Mouse (Mus musculus): Measurements from ENCODE around the gene Gpsm1. TPM values are rescaled to one million over a fixed set of nuclear protein-coding genes. Genes with fewer than 3 reads are reported as not detected.

The Gpsm1 gene
- polyA plus RNA-seq, 1 experiment from 2014 or later, result 36.5 TPM

DNA sequence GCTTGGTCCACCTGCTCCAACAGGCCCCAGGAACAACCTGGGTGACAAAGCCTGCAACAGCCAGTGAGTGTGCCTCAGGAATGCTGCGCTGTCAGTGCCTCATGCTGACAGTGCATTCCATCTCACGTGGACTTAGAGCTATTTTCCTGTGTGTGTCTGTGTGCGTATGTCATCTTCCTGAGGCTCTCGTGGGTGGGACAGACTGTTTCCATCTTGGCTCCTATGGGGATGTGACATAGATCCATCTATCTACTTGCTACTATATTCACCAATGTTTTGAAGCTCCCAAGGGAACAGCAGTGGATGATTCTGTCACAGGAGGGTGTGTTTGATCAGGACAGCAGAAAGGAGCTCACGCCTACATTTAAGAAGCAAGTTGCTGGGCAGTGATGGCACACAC lies 3.4 kb upstream of the Gpsm1 start:
- H3K9me3 ChIP-seq (ENCODE audit: control insufficient read depth, low read length), result no peaks in the 10 kb centered on the region
- H3K4me2 ChIP-seq (ENCODE audit: low read length), result no peak overlapping the region
- H3K9ac ChIP-seq (ENCODE audit: low read length), result no peak overlapping the region
- ATAC-seq (ENCODE audit: insufficient number of reproducible peaks, insufficient read depth, low FRiP score, low read depth), result no peak
- no peaks in the 10 kb centered on the region for H3K36me3 ChIP-seq (ENCODE audit: control insufficient read depth, insufficient read depth, low read length)
- no peak overlapping the region for H3K4me3 ChIP-seq (ENCODE audit: control insufficient read depth in 1 of 2, insufficient read depth in 1 of 2, low read depth in 1 of 2, low read length in 2 of 2)
- H3K27ac ChIP-seq (replicated peaks in 1 of 2; ENCODE audit: control insufficient read depth in 1 of 2, insufficient read depth in 1 of 2, low read depth in 2 of 2, low read length in 2 of 2), result no peak overlapping the region
- no peaks in the 10 kb centered on the region for H3K27me3 ChIP-seq (ENCODE audit: control insufficient read depth, insufficient read depth, low read length)
- WGBS, result 48% methylated on average over 5 of the region's 5 CpGs
- H3K4me1 ChIP-seq (ENCODE audit: control insufficient read depth in 2 of 2, insufficient read depth in 2 of 2, low read length in 2 of 2), result peaks cover 34% of the 10 kb centered on the region in 2 experiments

DNA sequence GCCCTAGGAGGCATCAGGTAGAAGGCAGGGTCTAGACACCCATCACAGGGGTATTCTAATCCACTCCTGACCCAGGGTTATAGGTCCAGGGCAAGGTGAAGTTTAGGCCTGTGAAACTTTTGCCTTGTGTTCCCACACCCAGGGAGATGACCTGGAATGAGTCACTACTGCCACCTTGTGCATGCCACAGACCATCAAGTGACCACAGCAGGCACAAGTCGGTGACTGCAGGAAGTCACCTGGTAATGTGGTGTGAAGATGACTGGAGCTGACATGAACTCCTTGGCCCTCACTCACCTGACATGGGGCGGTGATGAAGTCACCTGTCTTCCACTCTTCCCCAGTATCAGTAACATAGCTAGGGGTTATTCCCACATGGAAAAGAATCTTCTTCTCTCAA lies 2.5 kb upstream of the Gpsm1 start:
- WGBS, result 41% methylated on average over 2 of the region's 2 CpGs
- Histone ChIP-seq H3K4me3 (ENCODE audit: control insufficient read depth in 1 of 2, insufficient read depth in 1 of 2, low read depth in 1 of 2, low read length in 2 of 2) (no peak overlapping the region), H3K9ac (ENCODE audit: low read length) (no peak overlapping the region), H3K27me3 (ENCODE audit: control insufficient read depth, insufficient read depth, low read length) (no peaks in the 10 kb centered on the region), H3K4me1 (ENCODE audit: control insufficient read depth in 2 of 2, insufficient read depth in 2 of 2, low read length in 2 of 2) (peaks cover 42 to 43% of the 10 kb centered on the region in 2 experiments), H3K9me3 (ENCODE audit: control insufficient read depth, low read length) (no peaks in the 10 kb centered on the region), H3K27ac (replicated peaks in 1 of 2; ENCODE audit: control insufficient read depth in 1 of 2, insufficient read depth in 1 of 2, low read depth in 2 of 2, low read length in 2 of 2) (no peak overlapping the region), H3K4me2 (ENCODE audit: low read length) (no peak overlapping the region), H3K36me3 (ENCODE audit: control insufficient read depth, insufficient read depth, low read length) (no peaks in the 10 kb centered on the region)
- no peak for ATAC-seq (ENCODE audit: insufficient number of reproducible peaks, insufficient read depth, low FRiP score, low read depth)

DNA sequence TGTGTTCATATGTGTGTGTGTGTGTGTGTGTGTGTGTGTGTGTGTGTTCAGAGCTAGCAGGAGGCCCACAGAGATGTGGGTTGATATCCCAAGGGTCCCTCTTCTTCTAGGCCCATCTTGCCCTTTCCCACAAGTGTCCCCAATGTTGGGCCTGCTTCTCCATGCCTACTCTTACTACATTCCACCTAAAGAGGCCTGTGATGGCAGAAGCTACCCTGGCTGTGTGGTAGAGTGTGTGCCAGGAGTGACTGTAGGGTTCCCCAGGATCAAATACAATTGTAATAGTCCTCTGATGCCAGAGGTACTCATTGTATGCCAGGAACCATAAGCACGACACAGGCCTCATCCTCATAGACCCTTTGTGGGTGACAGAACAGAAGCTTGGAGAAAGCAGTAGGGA lies 1.9 kb upstream of the Gpsm1 start:
- Histone ChIP-seq H3K4me3 (ENCODE audit: control insufficient read depth in 1 of 2, insufficient read depth in 1 of 2, low read depth in 1 of 2, low read length in 2 of 2) (no peak overlapping the region), H3K36me3 (ENCODE audit: control insufficient read depth, insufficient read depth, low read length) (no peaks in the 10 kb centered on the region), H3K9ac (ENCODE audit: low read length) (no peak overlapping the region), H3K27me3 (ENCODE audit: control insufficient read depth, insufficient read depth, low read length) (no peaks in the 10 kb centered on the region), H3K4me2 (ENCODE audit: low read length) (no peak overlapping the region), H3K9me3 (ENCODE audit: control insufficient read depth, low read length) (no peaks in the 10 kb centered on the region), H3K27ac (replicated peaks in 1 of 2; ENCODE audit: control insufficient read depth in 1 of 2, insufficient read depth in 1 of 2, low read depth in 2 of 2, low read length in 2 of 2) (no peak overlapping the region), H3K4me1 (ENCODE audit: control insufficient read depth in 2 of 2, insufficient read depth in 2 of 2, low read length in 2 of 2) (peaks cover 44 to 49% of the 10 kb centered on the region in 2 experiments)
- ATAC-seq (ENCODE audit: insufficient number of reproducible peaks, insufficient read depth, low FRiP score, low read depth), result no peak
- 87% methylated on average over 1 of the region's 1 CpGs for WGBS

DNA sequence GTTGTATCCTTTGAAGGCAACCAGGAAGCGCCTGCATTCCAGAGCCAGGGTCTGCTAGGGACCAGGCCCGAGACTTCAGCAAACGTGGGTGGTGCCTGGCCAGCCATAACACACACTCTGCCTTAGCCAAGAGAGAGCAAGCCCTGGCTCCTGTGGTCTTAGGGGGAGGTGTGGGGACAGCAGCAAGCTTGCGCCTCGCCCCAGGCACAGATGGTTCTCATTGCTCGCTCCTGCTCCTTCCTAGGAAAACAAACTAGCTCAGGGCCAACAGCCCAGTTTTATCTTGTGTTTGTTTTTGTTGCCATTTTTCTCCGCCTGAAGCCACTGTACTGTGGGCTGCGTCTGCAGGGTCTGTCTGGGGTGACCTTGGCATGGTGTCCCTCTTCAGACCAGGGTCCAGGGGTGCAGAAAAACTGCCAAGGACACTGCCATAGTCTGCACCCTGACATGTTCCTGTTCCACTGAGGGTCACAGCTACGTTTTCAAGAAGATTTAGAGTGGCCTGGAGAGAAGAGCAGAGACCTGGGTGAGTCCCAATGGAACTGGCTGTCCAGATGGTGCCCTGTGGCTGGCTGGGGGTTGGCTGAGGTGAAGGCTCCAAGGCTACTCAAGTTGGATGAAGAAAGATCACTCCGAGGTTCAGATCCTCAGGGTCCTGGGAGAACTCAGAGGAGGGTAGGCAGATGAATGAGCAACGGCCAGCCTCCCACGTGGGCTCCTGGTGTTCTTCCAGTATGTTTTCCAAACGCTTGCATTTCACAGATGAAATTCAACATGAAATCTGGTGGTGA lies 839 bp upstream of the Gpsm1 start:
- ATAC-seq (ENCODE audit: insufficient number of reproducible peaks, insufficient read depth, low FRiP score, low read depth), result no peak
- H3K27ac ChIP-seq (replicated peaks in 1 of 2; ENCODE audit: control insufficient read depth in 1 of 2, insufficient read depth in 1 of 2, low read depth in 2 of 2, low read length in 2 of 2), result peak overlapping the region; percentile 89
- peaks cover 41 to 53% of the 10 kb centered on the region in 2 experiments for H3K4me1 ChIP-seq (ENCODE audit: control insufficient read depth in 2 of 2, insufficient read depth in 2 of 2, low read length in 2 of 2)
- H3K9me3 ChIP-seq (ENCODE audit: control insufficient read depth, low read length), result no peaks in the 10 kb centered on the region
- WGBS, result 45% methylated on average over 13 of the region's 13 CpGs
- H3K36me3 ChIP-seq (ENCODE audit: control insufficient read depth, insufficient read depth, low read length), result no peaks in the 10 kb centered on the region
- peak overlapping the region; percentile 88 for H3K9ac ChIP-seq (ENCODE audit: low read length)
- H3K4me2 ChIP-seq (ENCODE audit: low read length), result peak overlapping the region; percentile 93
- H3K4me3 ChIP-seq (ENCODE audit: control insufficient read depth in 1 of 2, insufficient read depth in 1 of 2, low read depth in 1 of 2, low read length in 2 of 2), result no peak overlapping the region
- H3K27me3 ChIP-seq (ENCODE audit: control insufficient read depth, insufficient read depth, low read length), result no peaks in the 10 kb centered on the region

DNA sequence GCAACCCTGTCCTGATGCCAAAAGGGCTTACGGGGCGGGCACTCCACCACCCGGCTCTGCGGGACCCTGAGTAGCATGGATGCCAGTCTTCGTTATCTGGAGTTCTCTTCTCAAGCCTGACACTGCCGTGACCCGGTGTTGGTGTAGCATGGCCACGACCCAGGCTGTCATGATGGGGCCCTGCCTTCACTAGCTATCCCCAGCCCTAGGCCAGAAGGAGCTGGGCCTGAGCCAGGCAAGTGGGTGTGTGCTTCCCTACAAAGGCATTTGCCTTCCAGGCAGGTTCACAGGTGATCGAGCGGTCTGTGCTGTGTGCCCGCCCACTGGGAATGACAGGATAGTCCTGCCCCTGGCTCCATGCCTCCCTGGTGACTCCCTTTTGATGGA lies 603 bp downstream of the Gpsm1 start:
- Histone ChIP-seq H3K27ac (replicated peaks in 1 of 2; ENCODE audit: control insufficient read depth in 1 of 2, insufficient read depth in 1 of 2, low read depth in 2 of 2, low read length in 2 of 2) (peak overlapping the region; percentile 89), H3K27me3 (ENCODE audit: control insufficient read depth, insufficient read depth, low read length) (no peaks in the 10 kb centered on the region), H3K4me2 (ENCODE audit: low read length) (peak overlapping the region; percentile 93), H3K4me1 (ENCODE audit: control insufficient read depth in 2 of 2, insufficient read depth in 2 of 2, low read length in 2 of 2) (peaks cover 39 to 50% of the 10 kb centered on the region in 2 experiments), H3K4me3 (ENCODE audit: control insufficient read depth in 1 of 2, insufficient read depth in 1 of 2, low read depth in 1 of 2, low read length in 2 of 2) (peak overlapping the region; percentile 71 to 87), H3K9me3 (ENCODE audit: control insufficient read depth, low read length) (no peaks in the 10 kb centered on the region), H3K36me3 (ENCODE audit: control insufficient read depth, insufficient read depth, low read length) (no peaks in the 10 kb centered on the region; the same call in 1 of the 2 replicates), H3K9ac (ENCODE audit: low read length) (peak overlapping the region; percentile 88)
- ATAC-seq (ENCODE audit: insufficient number of reproducible peaks, insufficient read depth, low FRiP score, low read depth), result peak; percentile 17
- WGBS, result under 1% methylated on average over 11 of the region's 11 CpGs

DNA sequence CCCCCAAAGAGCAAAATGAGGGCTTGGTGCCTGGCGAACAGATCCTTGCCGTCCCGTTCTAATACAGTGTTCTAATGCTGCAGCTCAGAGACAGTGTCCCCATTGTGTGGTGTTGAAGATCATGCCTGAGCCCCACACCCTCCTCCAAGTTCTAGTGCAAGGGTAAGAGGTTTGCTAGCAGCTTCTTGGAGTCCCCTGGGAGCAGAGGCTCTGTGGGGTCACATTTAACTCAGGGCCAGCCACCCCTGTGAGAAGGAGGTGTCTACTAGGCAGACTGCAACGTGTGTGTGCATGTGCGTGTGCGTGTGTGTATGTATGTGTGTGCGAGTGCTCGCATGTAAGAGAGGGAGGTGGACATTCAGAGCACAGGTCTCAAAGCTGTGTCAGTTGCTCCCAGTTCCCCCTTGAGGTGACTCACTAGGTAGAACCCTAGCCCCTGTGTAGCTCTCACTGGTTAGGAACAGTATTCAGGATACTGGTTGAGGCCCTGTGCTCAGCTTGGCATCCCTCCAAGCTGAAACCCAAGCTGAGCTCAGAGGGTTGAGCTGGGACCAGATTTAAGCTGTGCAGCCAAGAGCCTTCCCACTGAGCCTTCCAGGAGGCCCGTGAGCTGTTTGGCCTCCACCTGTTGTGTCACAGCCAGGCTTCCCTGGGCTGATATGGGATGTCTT lies 1.4 kb downstream of the Gpsm1 start:
- Histone ChIP-seq H3K4me1 (ENCODE audit: control insufficient read depth in 2 of 2, insufficient read depth in 2 of 2, low read length in 2 of 2) (peaks cover 39 to 50% of the 10 kb centered on the region in 2 experiments), H3K9ac (ENCODE audit: low read length) (peak overlapping the region; percentile 88), H3K4me2 (ENCODE audit: low read length) (peak overlapping the region; percentile 93), H3K36me3 (ENCODE audit: control insufficient read depth, insufficient read depth, low read length) (no peaks in the 10 kb centered on the region; the same call in 1 of the 2 replicates), H3K9me3 (ENCODE audit: control insufficient read depth, low read length) (no peaks in the 10 kb centered on the region), H3K27ac (replicated peaks in 1 of 2; ENCODE audit: control insufficient read depth in 1 of 2, insufficient read depth in 1 of 2, low read depth in 2 of 2, low read length in 2 of 2) (peak overlapping the region; percentile 89; a peak in 3 of 4 replicates), H3K4me3 (ENCODE audit: control insufficient read depth in 1 of 2, insufficient read depth in 1 of 2, low read depth in 1 of 2, low read length in 2 of 2) (peak overlapping the region; percentile 71 to 87), H3K27me3 (ENCODE audit: control insufficient read depth, insufficient read depth, low read length) (no peaks in the 10 kb centered on the region)
- no peak for ATAC-seq (ENCODE audit: insufficient number of reproducible peaks, insufficient read depth, low FRiP score, low read depth)
- WGBS, result 57% methylated on average over 9 of the region's 9 CpGs

DNA sequence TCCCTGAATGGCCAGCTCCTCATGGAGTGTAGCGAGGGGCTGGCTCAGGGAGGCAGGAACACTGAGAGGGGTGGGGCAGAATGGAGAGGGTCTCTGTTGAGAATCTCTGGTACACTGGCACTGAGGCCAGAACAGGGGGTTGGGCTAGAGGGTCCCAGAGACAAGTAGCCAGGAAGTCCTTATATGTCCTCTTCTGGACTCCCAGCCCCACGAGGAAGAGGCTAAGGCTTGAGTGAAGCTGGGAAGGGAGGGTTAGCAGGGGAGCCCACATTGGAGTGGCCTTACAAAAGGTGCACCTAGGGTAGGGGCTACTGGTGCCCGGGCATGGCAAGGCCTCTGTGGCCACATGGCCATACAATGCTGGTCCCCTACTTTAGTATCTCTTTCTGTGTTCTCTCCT lies 2.1 kb downstream of the Gpsm1 start:
- no peaks in the 10 kb centered on the region for H3K27me3 ChIP-seq (ENCODE audit: control insufficient read depth, insufficient read depth, low read length)
- no peaks in the 10 kb centered on the region for H3K9me3 ChIP-seq (ENCODE audit: control insufficient read depth, low read length)
- H3K4me2 ChIP-seq (ENCODE audit: low read length), result peak overlapping the region; percentile 93
- peak overlapping the region in 1 of 2 experiments; percentile 89; a peak in 2 of 4 replicates for H3K27ac ChIP-seq (replicated peaks in 1 of 2; ENCODE audit: control insufficient read depth in 1 of 2, insufficient read depth in 1 of 2, low read depth in 2 of 2, low read length in 2 of 2)
- no peak for ATAC-seq (ENCODE audit: insufficient number of reproducible peaks, insufficient read depth, low FRiP score, low read depth)
- peaks cover 6% of the 10 kb centered on the region for H3K36me3 ChIP-seq (ENCODE audit: control insufficient read depth, insufficient read depth, low read length)
- no peak overlapping the region for H3K4me3 ChIP-seq (ENCODE audit: control insufficient read depth in 1 of 2, insufficient read depth in 1 of 2, low read depth in 1 of 2, low read length in 2 of 2)
- H3K9ac ChIP-seq (ENCODE audit: low read length), result peak overlapping the region; percentile 88
- 53% methylated on average over 3 of the region's 3 CpGs for WGBS
- peaks cover 39 to 50% of the 10 kb centered on the region in 2 experiments for H3K4me1 ChIP-seq (ENCODE audit: control insufficient read depth in 2 of 2, insufficient read depth in 2 of 2, low read length in 2 of 2)

All from heart, embryonic 14.5 days (tissue).